Mouse (Mus musculus): ENCODE data around the gene Fgg.

Gene Fgg

DNA sequence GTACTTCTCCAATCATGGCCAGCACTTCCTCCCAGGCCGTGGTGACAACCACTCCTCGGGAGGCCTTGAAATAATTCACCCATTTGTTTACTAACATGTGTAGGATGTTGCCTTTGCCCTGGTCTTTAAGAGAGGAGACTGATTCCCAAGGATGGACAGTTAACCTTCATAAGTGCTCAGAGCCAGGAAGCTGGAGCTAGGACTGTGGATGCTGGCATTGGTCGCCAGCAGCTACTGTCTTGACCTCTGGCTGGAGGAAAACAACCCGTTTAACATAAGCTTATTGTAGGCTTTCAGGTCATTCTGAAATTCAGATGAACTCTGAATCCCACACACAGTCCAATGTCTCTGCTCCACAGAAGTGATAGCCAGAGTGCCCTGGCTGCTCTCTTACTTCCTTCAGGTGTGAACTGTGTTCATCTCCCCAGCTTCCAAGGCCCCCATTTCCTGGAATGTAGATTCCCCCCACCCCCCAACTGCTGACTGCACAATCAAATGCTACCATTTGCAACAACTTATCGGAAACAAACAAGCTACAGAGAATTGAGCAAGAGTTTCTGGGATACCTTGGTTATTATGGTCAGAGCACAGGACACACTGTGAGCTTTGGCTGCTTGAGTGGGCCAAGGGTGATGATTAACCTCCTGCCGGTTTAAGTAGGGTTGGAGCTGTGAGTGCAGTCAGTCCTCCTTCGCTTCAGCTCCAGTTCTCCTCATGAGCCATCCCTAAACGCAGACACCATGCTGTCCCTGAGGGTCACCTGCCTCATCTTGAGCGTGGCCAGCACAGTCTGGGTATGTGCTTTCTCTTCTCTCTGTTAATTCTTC lies 18.2 kb downstream of the Fgg start, which contains the start of gene Fga:
Fga (plus strand) TSS at position 602 of the 827 bp plus-strand sequence.
- in situ Hi-C loops (cut with MboI, MseI) = no loop called here

GRCm38 (mm10) chr3:83027546-83028251 lies 20.2 kb downstream of the Fgg start:
- in situ Hi-C loops (cut with MboI, MseI) = no loop called here

GRCm38 (mm10) chr3:83030331-83030730 lies 22.8 kb downstream of the Fgg start:
- in situ Hi-C loops (cut with MboI, MseI) = no loop called here

DNA sequence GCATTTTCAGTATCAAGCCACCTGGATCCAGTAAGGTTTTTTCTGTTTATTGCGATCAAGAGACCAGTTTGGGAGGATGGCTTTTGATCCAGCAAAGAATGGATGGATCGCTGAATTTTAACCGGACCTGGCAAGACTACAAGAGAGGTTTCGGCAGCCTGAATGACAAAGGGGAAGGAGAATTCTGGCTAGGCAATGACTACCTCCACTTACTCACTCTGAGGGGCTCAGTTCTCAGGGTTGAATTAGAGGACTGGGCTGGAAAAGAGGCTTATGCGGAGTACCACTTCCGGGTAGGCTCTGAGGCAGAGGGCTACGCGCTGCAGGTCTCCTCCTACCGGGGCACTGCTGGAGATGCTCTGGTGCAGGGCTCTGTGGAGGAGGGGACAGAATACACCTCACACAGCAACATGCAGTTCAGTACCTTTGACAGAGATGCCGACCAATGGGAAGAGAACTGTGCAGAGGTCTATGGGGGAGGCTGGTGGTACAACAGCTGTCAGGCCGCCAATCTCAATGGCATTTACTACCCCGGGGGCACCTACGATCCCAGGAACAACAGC lies 25.3 kb downstream of the Fgg start:
- in situ Hi-C loops (cut with MboI, MseI) = no loop called here

DNA sequence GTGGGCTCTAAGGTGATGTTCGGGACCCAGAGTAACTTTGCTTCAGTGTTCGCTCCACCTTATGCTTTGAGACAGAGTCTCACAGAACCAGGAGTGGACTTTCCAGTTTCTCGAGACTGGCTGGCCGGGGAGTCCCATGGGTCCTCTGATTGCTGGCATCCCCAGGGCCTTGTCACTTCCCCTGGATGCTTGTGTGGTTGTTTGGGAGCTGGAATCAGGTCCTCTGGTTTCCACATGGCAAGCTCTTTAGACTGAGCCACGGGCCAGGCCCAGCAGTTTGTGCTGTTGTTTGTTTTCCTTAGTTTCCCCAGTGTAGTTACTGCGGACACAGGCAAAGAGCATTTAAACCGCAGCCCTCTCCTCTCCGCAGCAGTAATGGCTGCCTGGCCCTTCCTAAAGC lies 26.3 kb downstream of the Fgg start:
- in situ Hi-C loops (cut with MboI, MseI) = no loop called here

GRCm38 (mm10) chr3:83038865-83039264 lies 31.3 kb downstream of the Fgg start:
- in situ Hi-C loops (cut with MboI, MseI) = no loop called here

DNA sequence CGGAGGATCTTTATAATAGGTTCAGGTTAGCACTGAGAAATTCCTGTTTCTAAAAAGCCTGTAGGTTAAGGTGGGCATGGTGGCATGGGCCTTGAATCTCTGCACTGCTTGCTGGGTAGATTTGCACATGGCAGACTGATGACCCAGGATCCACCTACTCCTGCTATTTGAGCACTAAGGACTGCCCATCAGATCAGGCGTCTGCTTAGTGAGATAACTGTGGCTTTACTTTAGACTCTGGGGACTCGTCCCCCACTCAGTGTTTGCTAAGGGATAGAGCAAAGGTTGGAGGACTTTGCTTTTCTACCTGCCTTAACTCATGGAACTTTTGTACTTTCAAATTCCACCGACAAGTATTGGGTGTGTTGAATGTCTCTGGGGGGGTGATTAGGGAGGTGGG lies 32.1 kb downstream of the Fgg start:
- in situ Hi-C loops (cut with MboI, MseI) = loop anchor here (5.0 kb wide), 1 partner anchor 677 kb away; no protein-coding TSS in a partner anchor

GRCm38 (mm10) chr3:83042451-83042850 lies 34.9 kb downstream of the Fgg start:
- in situ Hi-C loops (cut with MboI, MseI) = loop anchor here (5.0 kb wide), 1 partner anchor 680 kb away; no protein-coding TSS in a partner anchor

- in situ Hi-C loops (cut with MboI, MseI) = loop anchor here (5.0 kb wide), 1 partner anchor 39 kb away; the partner anchor contains the start of gene Fgg
These were observed 39.1 kb downstream of the Fgg start for GRCm38 (mm10) chr3:83046649-83047048.

DNA sequence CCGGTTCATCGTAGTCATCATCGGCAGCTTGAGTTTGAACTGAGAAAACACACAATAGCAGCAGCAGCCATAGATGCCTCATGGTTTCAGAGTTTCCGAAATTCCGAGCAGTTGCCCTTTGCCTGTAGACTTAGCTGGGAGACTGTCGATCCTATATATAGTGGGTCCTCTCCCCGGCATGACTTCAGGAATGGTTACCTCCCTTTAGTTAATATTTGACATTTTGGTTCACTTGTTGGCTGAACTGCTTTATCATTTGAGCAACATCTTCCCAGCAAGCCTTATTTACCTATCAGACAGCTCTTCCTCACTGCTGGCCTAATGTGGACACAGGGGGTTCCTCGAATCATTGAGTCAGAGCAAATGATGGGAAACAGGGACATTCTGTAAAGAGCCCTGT lies 42.2 kb downstream of the Fgg start, which contains the start of gene Fgb:
Fgb (minus strand) TSS at position 184 of the 400 bp plus-strand sequence.
- in situ Hi-C loops (cut with MboI, MseI) = loop anchor here (5.0 to 25.0 kb wide), 3 partner anchors 42 to 1538 kb away; partner anchors contain the start of genes Arfip1, Fgg and Tigd4

- in situ Hi-C loops (cut with MboI, MseI) = loop anchor here (10.0 to 25.0 kb wide), 2 partner anchors 1114 to 1537 kb away; partner anchors contain the start of genes Arfip1 and Tigd4
These were observed 43.1 kb downstream of the Fgg start for GRCm38 (mm10) chr3:83050661-83051060.

GRCm38 (mm10) chr3:83052102-83052501 lies 44.6 kb downstream of the Fgg start:
- in situ Hi-C loops (cut with MboI, MseI) = loop anchor here (10.0 to 25.0 kb wide), 2 partner anchors 1113 to 1535 kb away; partner anchors contain the start of genes Arfip1 and Tigd4

DNA sequence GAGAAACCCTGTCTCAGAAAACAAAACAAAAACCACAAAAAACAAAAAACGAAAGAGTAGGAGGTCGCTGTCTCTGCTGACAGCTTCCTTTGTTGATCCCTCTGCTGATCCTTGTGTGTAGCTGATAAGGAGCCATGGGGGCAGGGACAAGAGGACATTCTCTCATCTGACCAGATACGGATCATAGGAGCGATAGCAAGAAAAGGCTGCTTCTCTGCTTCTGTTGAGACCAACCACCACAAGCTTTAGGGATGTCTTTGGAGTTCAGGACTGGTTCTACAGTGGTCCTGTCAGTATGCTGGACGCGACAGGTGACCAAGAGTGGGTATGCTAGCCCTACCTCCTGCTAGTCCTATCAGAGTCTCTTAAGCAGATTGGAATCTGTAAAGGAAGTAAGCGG lies 45.6 kb downstream of the Fgg start:
- in situ Hi-C loops (cut with MboI, MseI) = loop anchor here (10.0 to 25.0 kb wide), 2 partner anchors 1112 to 1534 kb away; partner anchors contain the start of genes Arfip1 and Tigd4

DNA sequence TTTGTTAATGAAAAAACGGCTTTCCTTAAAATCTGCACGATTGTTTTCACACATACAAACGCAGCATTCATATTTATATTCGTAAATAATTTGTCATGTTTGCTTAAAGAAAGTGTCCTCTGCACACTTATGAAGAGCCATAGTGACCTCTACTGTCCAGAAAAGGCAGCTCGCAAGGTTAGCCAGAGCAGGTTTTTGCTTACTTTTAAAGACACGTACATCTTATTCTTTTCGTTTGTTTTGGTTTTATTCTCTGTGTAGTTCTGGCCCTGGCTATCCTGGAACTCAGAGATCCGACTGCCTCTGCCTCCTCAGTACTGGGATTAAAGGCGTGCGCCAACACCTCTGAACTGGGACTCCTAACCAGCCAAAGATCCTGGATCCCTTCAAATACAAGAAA lies 46.2 kb downstream of the Fgg start:
- in situ Hi-C loops (cut with MboI, MseI) = loop anchor here (10.0 to 25.0 kb wide), 2 partner anchors 1111 to 1534 kb away; partner anchors contain the start of genes Arfip1 and Tigd4

GRCm38 (mm10) chr3:83054759-83055158 lies 47.2 kb downstream of the Fgg start:
- in situ Hi-C loops (cut with MboI, MseI) = loop anchor here (10.0 to 25.0 kb wide), 2 partner anchors 1110 to 1533 kb away; partner anchors contain the start of genes Arfip1 and Tigd4

DNA sequence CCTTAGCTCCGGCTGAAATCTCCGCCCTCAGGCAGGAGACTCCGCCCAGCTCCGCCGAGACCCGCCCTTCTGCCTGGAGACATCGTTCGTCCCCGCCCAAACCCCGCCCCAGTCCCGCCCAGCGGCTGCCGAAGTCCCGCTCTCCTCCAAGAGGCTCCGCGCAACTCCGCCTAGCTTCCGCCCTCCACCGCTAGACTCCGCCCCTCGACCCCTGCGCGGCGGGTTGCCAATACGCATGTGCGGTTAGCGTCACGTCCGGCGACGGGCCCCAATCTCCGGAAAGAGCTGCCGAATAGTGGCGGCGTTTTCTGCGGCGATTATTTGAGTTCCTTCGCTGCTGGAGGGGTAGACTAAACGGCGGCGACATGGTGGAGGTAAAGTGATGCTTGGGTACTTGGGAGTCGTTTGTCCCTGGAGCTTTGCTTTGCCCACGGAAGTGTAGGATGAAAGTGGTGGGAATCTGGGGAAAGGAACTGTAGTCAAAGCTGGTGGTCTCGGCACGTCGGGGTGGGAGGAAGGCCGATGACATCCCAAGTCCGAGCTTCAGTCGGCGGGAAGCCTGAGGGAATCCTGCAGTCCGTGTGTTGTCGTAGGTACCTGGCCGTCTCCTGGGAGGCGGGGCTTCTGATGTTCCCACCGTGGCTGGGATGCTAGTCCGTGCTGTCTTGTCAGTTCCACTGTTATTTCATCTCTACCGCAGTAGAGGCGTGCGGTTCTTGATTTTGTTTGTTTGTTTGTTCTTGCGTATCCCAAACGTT lies 47.9 kb downstream of the Fgg start, which contains the start of gene Plrg1:
Plrg1 (plus strand) TSS at position 242 of the 758 bp plus-strand sequence.
- in situ Hi-C loops (cut with MboI, MseI) = loop anchor here (10.0 to 25.0 kb wide), 2 partner anchors 1109 to 1532 kb away; partner anchors contain the start of genes Arfip1 and Tigd4

GRCm38 (mm10) chr3:83057046-83057445 lies 49.5 kb downstream of the Fgg start:
- in situ Hi-C loops (cut with MboI, MseI) = loop anchor here (10.0 to 25.0 kb wide), 2 partner anchors 1108 to 1530 kb away; partner anchors contain the start of genes Arfip1 and Tigd4

All from T-helper 2 cell (primary cell).